Mouse (Mus musculus) heart, postnatal 0 days (tissue): ENCODE results near the gene Trim27. TPM values are rescaled to one million over a fixed set of nuclear protein-coding genes. Genes with fewer than 3 reads are reported as not detected.
A peak's percentile ranks its signal among the peaks of the same experiment; 100 is the strongest.

Experiments
- ATAC-seq: fragments of 200-750 bp; cut with Nextera tagmentation; 2 replicates; pipeline ENCODE4 v1.8.0; 2017; ENCODE audit warnings: low read depth, moderate number of reproducible peaks, moderate library complexity; ENCODE audit not compliant: insufficient read depth
- DNase-seq: peaks from one replicate; pipeline ENCODE4 v3.0.0-alpha.2; 2016; ENCODE audit warnings: low spot score
- H3K27ac ChIP-seq: fragments of 300-500 bp; sonication (generic); 2 replicates; pipeline ENCODE4 v1.5.1; 2014; ENCODE audit warnings: low read depth, mild to moderate bottlenecking
- H3K27me3 ChIP-seq: fragments of 300-500 bp; sonication (generic); 2 replicates; pipeline ENCODE4 v1.6.1; 2014; ENCODE audit warnings: low read length, mixed read lengths; ENCODE audit not compliant: control insufficient read depth, insufficient read depth
- H3K36me3 ChIP-seq: fragments of 300-500 bp; sonication (generic); replicated peaks from 2 replicates; pipeline ENCODE4 v1.6.1; 2014; ENCODE audit warnings: low read length, mixed read lengths; ENCODE audit not compliant: control insufficient read depth, insufficient read depth
- H3K4me1 ChIP-seq: fragments of 300-500 bp; sonication (generic); 2 replicates; pipeline ENCODE4 v1.6.1; 2014; ENCODE audit warnings: antibody characterized with exemption; ENCODE audit not compliant: control insufficient read depth, insufficient read depth
- H3K4me2 ChIP-seq: fragments of 300-500 bp; sonication (generic); 2 replicates; pipeline ENCODE4 v1.6.1; 2014; ENCODE audit warnings: low read depth, mild to moderate bottlenecking, low read length, moderate library complexity
- H3K4me3 ChIP-seq: fragments of 300-500 bp; sonication (generic); 2 replicates; pipeline ENCODE4 v1.5.1; 2014; ENCODE audit warnings: low read depth, low read length
- H3K9ac ChIP-seq: fragments of 300-500 bp; sonication (generic); replicated peaks from 2 replicates; pipeline ENCODE4 v1.6.1; 2014; ENCODE audit warnings: low read depth, low read length, mixed read lengths
- H3K9me3 ChIP-seq: fragments of 300-500 bp; sonication (generic); replicated peaks from 2 replicates; pipeline ENCODE4 v1.6.1; 2016; ENCODE audit warnings: low read length; ENCODE audit not compliant: control insufficient read depth
- CTCF ChIP-seq: IDR thresholded peaks from 2 replicates; pipeline ENCODE4 v1.5.1; 2016; ENCODE audit warnings: antibody characterized with exemption, control low read depth, low read depth
- EP300 ChIP-seq: IDR thresholded peaks from 2 replicates; pipeline ENCODE4 v1.6.1; 2016; ENCODE audit warnings: antibody characterized with exemption, low read depth
- WGBS: fragments of 180-500 bp; shearing (Covaris S2); extraction: QIAGEN DNeasy Blood & Tissue Kit; methylation state at CpG from one replicate; pipeline ENCODE4 v1.1.7; 2014; 5-methylcytosine and 5-hydroxymethylcytosine counted together
- polyA plus RNA-seq: library from polyadenylated mRNA; unstranded; fragments of >200 nt; fragmentation: Nextera tagmentation; extraction: Ambion mirVana; gene quantifications from 2 replicates; pipeline ENCODE4 v1.2.1, GENCODE M21; 2015
- total RNA-seq: library from RNA; depleted of rRNA; stranded (reverse); fragments of >200 nt; gene quantifications from 2 replicates; pipeline ENCODE4 v1.2.3, GENCODE M21; 2014; ENCODE audit warnings: low replicate concordance

Trim27 gene
- total and polyA plus RNA-seq, 2 experiments from 2014 or later, result 35.3 to 58.2 TPM

GRCm38 (mm10) chr13:21180551-21181530, 1.6 kb downstream of the Trim27 start:
- peak overlapping the region; percentile 95 for H3K4me3 ChIP-seq
- H3K27me3 ChIP-seq, result no peaks in the 10 kb centered on the region
- H3K4me1 ChIP-seq, result no peaks in the 10 kb centered on the region; the same call in 1 of the 2 replicates
- H3K9ac ChIP-seq, result peak overlapping the region; percentile 82
- peaks cover 38% of the 10 kb centered on the region for H3K36me3 ChIP-seq
- TF ChIP-seq CTCF, result no peak
- TF ChIP-seq EP300, result no peak
- H3K27ac ChIP-seq, result peak overlapping the region; percentile 91
- DNase-seq (peak; percentile 43), ATAC-seq (peak; percentile 49)
- peak overlapping the region; percentile 83 for H3K4me2 ChIP-seq
- under 1% methylated on average over 66 of the region's 71 CpGs for WGBS
- no peaks in the 10 kb centered on the region for H3K9me3 ChIP-seq

DNA sequence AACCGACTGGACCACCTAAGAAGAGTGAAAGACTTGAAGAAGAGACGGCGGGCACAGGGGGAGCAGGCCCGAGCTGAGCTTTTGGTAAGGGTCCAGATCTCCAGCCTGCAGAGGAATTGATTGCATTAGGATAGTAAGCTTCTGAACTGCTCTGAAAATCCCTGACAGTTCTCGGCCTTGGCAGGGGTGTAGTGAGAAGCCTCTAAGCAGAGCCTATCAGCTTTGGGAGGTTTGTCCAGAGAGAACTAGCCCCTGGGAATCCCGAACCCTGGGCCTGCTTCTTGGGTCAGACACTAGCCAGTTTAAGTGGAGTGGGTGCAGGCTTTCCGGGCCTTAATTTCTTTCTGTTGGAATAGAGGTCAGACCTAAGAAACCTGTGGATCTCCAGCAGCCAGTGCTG, 2.8 kb downstream of the Trim27 start:
- Histone ChIP-seq H3K27me3 (no peaks in the 10 kb centered on the region), H3K9ac (peak overlapping the region; percentile 82; the same call in 1 of the 2 replicates), H3K4me3 (no peak overlapping the region), H3K4me1 (no peaks in the 10 kb centered on the region; the same call in 1 of the 2 replicates), H3K4me2 (peak overlapping the region; percentile 83; the same call in 1 of the 2 replicates), H3K27ac (no peak overlapping the region), H3K9me3 (no peaks in the 10 kb centered on the region), H3K36me3 (peaks cover 47% of the 10 kb centered on the region)
- DNase-seq, result no peak
- WGBS, result 67% methylated on average over 7 of the region's 7 CpGs
- ATAC-seq, result no peak
- TF ChIP-seq EP300 (no peak), CTCF (no peak)

GRCm38 (mm10) chr13:21183066-21183465, 3.8 kb downstream of the Trim27 start:
- Histone ChIP-seq H3K36me3 (peaks cover 58% of the 10 kb centered on the region), H3K27ac (no peak overlapping the region), H3K4me2 (no peak overlapping the region), H3K9ac (no peak overlapping the region), H3K27me3 (no peaks in the 10 kb centered on the region), H3K9me3 (no peaks in the 10 kb centered on the region), H3K4me1 (no peaks in the 10 kb centered on the region; the same call in 1 of the 2 replicates), H3K4me3 (no peak overlapping the region)
- WGBS, result 88% methylated on average over 6 of the region's 6 CpGs
- DNase-seq (no peak), ATAC-seq (no peak)
- no peak for TF ChIP-seq CTCF
- no peak for TF ChIP-seq EP300

- no peaks in the 10 kb centered on the region; the same call in 1 of the 2 replicates for H3K4me1 ChIP-seq
- H3K4me2 ChIP-seq, result no peak overlapping the region
- ATAC-seq (no peak), DNase-seq (no peak)
- no peaks in the 10 kb centered on the region for H3K27me3 ChIP-seq
- peaks cover 64% of the 10 kb centered on the region for H3K36me3 ChIP-seq
- no peaks in the 10 kb centered on the region for H3K9me3 ChIP-seq
- H3K9ac ChIP-seq, result no peak overlapping the region
- WGBS, result 89% methylated on average over 7 of the region's 7 CpGs
- no peak overlapping the region for H3K4me3 ChIP-seq
- H3K27ac ChIP-seq, result no peak overlapping the region
- no peak for TF ChIP-seq CTCF
- no peak for TF ChIP-seq EP300
Measured at GRCm38 (mm10) chr13:21183661-21184060, 4.4 kb downstream of the Trim27 start.

- DNase-seq (no peak), ATAC-seq (no peak)
- H3K4me1 ChIP-seq, result no peaks in the 10 kb centered on the region; the same call in 1 of the 2 replicates
- H3K9ac ChIP-seq, result no peak overlapping the region
- H3K4me2 ChIP-seq, result no peak overlapping the region
- TF ChIP-seq CTCF (no peak), EP300 (no peak)
- WGBS, result 71% methylated on average over 4 of the region's 4 CpGs
- peaks cover 83% of the 10 kb centered on the region for H3K36me3 ChIP-seq
- no peak overlapping the region for H3K4me3 ChIP-seq
- no peaks in the 10 kb centered on the region for H3K9me3 ChIP-seq
- H3K27ac ChIP-seq, result no peak overlapping the region
- H3K27me3 ChIP-seq, result no peaks in the 10 kb centered on the region
Measured at GRCm38 (mm10) chr13:21185521-21185920, 6.3 kb downstream of the Trim27 start.
